Mouse (Mus musculus): ENCODE results near the gene Fgf2.

The Fgf2 gene

GRCm38 (mm10) chr3:37354737-37355136 lies 6.6 kb downstream of the Fgf2 start:
- no peak for DNase-seq (ENCODE audit: low spot score in 2 of 2)

GRCm38 (mm10) chr3:37360729-37361128 lies 12.6 kb downstream of the Fgf2 start:
- DNase-seq (ENCODE audit: low spot score in 2 of 2): no peak

GRCm38 (mm10) chr3:37365144-37365543 lies 17.0 kb downstream of the Fgf2 start:
- DNase-seq (ENCODE audit: low spot score in 2 of 2): no peak

GRCm38 (mm10) chr3:37365976-37366375 lies 17.8 kb downstream of the Fgf2 start:
- DNase-seq (ENCODE audit: low spot score in 2 of 2): no peak

GRCm38 (mm10) chr3:37366381-37367053 lies 18.4 kb downstream of the Fgf2 start:
- no peak for DNase-seq (ENCODE audit: low spot score in 2 of 2)

- no peak for DNase-seq (ENCODE audit: low spot score in 2 of 2)
These were observed 22.3 kb downstream of the Fgf2 start for GRCm38 (mm10) chr3:37370407-37370806.

GRCm38 (mm10) chr3:37373712-37374111 lies 25.6 kb downstream of the Fgf2 start:
- no peak for DNase-seq (ENCODE audit: low spot score in 2 of 2)

GRCm38 (mm10) chr3:37377926-37378325 lies 29.8 kb downstream of the Fgf2 start:
- DNase-seq (ENCODE audit: low spot score in 2 of 2): no peak

- DNase-seq (ENCODE audit: low spot score in 2 of 2): no peak
These were observed 30.3 kb downstream of the Fgf2 start for GRCm38 (mm10) chr3:37378412-37378811.

- DNase-seq (ENCODE audit: low spot score in 2 of 2): no peak
These were observed 31.1 kb downstream of the Fgf2 start for GRCm38 (mm10) chr3:37379201-37379600.

GRCm38 (mm10) chr3:37379930-37380881 lies 32.1 kb downstream of the Fgf2 start:
- DNase-seq (ENCODE audit: low spot score in 2 of 2): no peak

- no peak for DNase-seq (ENCODE audit: low spot score in 2 of 2)
These were observed 33.3 kb downstream of the Fgf2 start for GRCm38 (mm10) chr3:37381457-37381856.

GRCm38 (mm10) chr3:37383096-37383765 lies 35.1 kb downstream of the Fgf2 start:
- DNase-seq (ENCODE audit: low spot score in 2 of 2): no peak

- no peak for DNase-seq (ENCODE audit: low spot score in 2 of 2)
These were observed 39.2 kb downstream of the Fgf2 start for GRCm38 (mm10) chr3:37387310-37387709.

GRCm38 (mm10) chr3:37396930-37397608 lies 48.9 kb downstream of the Fgf2 start:
- DNase-seq (ENCODE audit: low spot score in 2 of 2): no peak

- DNase-seq (ENCODE audit: low spot score in 2 of 2): peak in 1 of 2 experiments; percentile 43
These were observed 49.5 kb downstream of the Fgf2 start for GRCm38 (mm10) chr3:37397646-37398045.

GRCm38 (mm10) chr3:37398661-37399395 lies 50.7 kb downstream of the Fgf2 start:
- DNase-seq (ENCODE audit: low spot score in 2 of 2): peak in 1 of 2 experiments; percentile 50

GRCm38 (mm10) chr3:37401729-37402610 lies 53.8 kb downstream of the Fgf2 start:
- DNase-seq (ENCODE audit: low spot score in 2 of 2): peak in 1 of 2 experiments; percentile 56

- no peak for DNase-seq (ENCODE audit: low spot score in 2 of 2)
These were observed 59.5 kb downstream of the Fgf2 start for GRCm38 (mm10) chr3:37407598-37407997.

- DNase-seq (ENCODE audit: low spot score in 2 of 2): no peak
These were observed 65.3 kb downstream of the Fgf2 start for GRCm38 (mm10) chr3:37413446-37413845.
